Mouse (Mus musculus) forebrain, embryonic 14.5 days (tissue): Measurements from ENCODE around the gene Lrrc8d. TPM values are rescaled to one million over a fixed set of nuclear protein-coding genes. Genes with fewer than 3 reads are reported as not detected.

Experiments
- ATAC-seq: fragments of 200-750 bp; cut with Nextera tagmentation; 2 replicates; pipeline ENCODE4 v1.8.0; 2017; ENCODE audit warnings: mild to moderate bottlenecking, moderate library complexity
- DNase-seq: peaks from one replicate; pipeline ENCODE4 v3.0.0-alpha.2; 2015; ENCODE audit warnings: low spot score
- H3K27ac ChIP-seq: fragments of 300-500 bp; sonication (generic); 2 replicates; pipeline ENCODE4 v1.5.1; 2014; ENCODE audit warnings: low read depth, mild to moderate bottlenecking, control low read depth, low read length, moderate library complexity
- H3K27me3 ChIP-seq: fragments of 300-500 bp; sonication (generic); replicated peaks from 2 replicates; pipeline ENCODE4 v1.6.1; 2014; ENCODE audit warnings: low read length, control low read depth, mixed read lengths; ENCODE audit not compliant: control insufficient read depth, insufficient read depth
- H3K36me3 ChIP-seq: fragments of 300-500 bp; sonication (generic); 2 replicates; pipeline ENCODE4 v1.6.1; 2014; ENCODE audit warnings: low read length, control low read depth; ENCODE audit not compliant: control insufficient read depth, insufficient read depth
- H3K4me1 ChIP-seq: fragments of 300-500 bp; sonication (generic); 2 replicates; pipeline ENCODE4 v1.6.1; 2014; ENCODE audit warnings: antibody characterized with exemption, low read length, control low read depth; ENCODE audit not compliant: control insufficient read depth, insufficient read depth
- H3K4me2 ChIP-seq: fragments of 300-500 bp; sonication (generic); 2 replicates; pipeline ENCODE4 v1.6.1; 2014; ENCODE audit warnings: mild to moderate bottlenecking, control low read depth, low read length
- H3K4me3 ChIP-seq: fragments of 300-500 bp; sonication (generic); 2 replicates; pipeline ENCODE4 v1.5.1; 2014; ENCODE audit warnings: low read depth, low read length, control low read depth
- H3K9ac ChIP-seq: fragments of 300-500 bp; sonication (generic); 2 replicates; pipeline ENCODE4 v1.6.1; 2014; ENCODE audit warnings: mild to moderate bottlenecking, low read length, control low read depth, moderate library complexity
- H3K9me3 ChIP-seq: fragments of 300-500 bp; sonication (generic); replicated peaks from 2 replicates; pipeline ENCODE4 v1.6.1; 2016; ENCODE audit warnings: low read length, control low read depth, mixed read lengths; ENCODE audit not compliant: control insufficient read depth
- WGBS: fragments of 180-500 bp; shearing (Covaris S2); extraction: QIAGEN DNeasy Blood & Tissue Kit; methylation state at CpG from one replicate; pipeline ENCODE4 v1.1.7; 2014; 5-methylcytosine and 5-hydroxymethylcytosine counted together
- polyA plus RNA-seq: library from polyadenylated mRNA; unstranded; fragments of >200 nt; fragmentation: Nextera tagmentation; extraction: Ambion mirVana; gene quantifications from 2 replicates; pipeline ENCODE4 v1.2.1, GENCODE M21; 2014

Lrrc8d gene
- polyA plus RNA-seq, 1 experiment from 2014 or later, result 23.3 TPM

- peak; percentile 65; the same call in 1 of the 2 replicates for ATAC-seq
- Histone ChIP-seq H3K4me3 (no peak overlapping the region), H3K27ac (no peak overlapping the region)
Observed at GRCm38 (mm10) chr5:105817248-105817976, 117.6 kb downstream of the Lrrc8d start.

DNA sequence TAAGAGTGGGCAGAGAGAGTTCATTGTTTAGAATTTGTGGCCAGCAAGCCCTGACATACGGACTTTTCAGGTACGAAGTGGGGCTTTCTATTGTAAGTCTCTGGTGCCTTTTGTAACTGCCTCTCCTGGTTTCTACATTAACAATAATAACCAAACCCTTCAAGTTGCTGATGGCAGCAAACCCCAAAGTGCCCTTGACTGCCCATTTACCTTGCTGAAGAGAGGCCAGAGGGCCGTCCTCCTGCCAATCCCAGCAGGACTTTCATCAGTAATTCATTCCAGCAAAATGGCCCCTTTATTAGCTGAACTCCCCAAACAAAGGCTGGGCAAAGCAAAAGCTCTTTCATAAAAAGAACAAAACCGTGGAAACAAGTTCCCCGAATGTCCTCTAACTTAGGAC lies 118.6 kb downstream of the Lrrc8d start:
- Histone ChIP-seq H3K27ac (no peak overlapping the region; the same call in 1 of the 2 replicates), H3K9me3 (no peaks in the 10 kb centered on the region), H3K36me3 (peaks cover 19% of the 10 kb centered on the region), H3K4me3 (no peak overlapping the region), H3K9ac (no peak overlapping the region), H3K4me1 (peaks cover 20% of the 10 kb centered on the region), H3K4me2 (no peak overlapping the region), H3K27me3 (no peaks in the 10 kb centered on the region)
- 11% methylated on average over 5 of the region's 5 CpGs for WGBS
- DNase-seq, result no peak
- ATAC-seq, result no peak

More at GRCm38 (mm10) chr5:105817248-105817976, 117.6 kb downstream of the Lrrc8d start:
- Histone ChIP-seq H3K4me2 (no peak overlapping the region), H3K9ac (no peak overlapping the region), H3K4me1 (peaks cover 20% of the 10 kb centered on the region), H3K36me3 (peaks cover 29% of the 10 kb centered on the region), H3K9me3 (peaks cover 5% of the 10 kb centered on the region; the same call in 1 of the 2 replicates), H3K27me3 (no peaks in the 10 kb centered on the region)
- WGBS, result 57% methylated on average over 9 of the region's 9 CpGs
- DNase-seq, result peak; percentile 71

GRCm38 (mm10) chr5:105821390-105821789 lies 121.6 kb downstream of the Lrrc8d start:
- H3K27me3 ChIP-seq, result no peaks in the 10 kb centered on the region
- H3K9ac ChIP-seq, result no peak overlapping the region
- H3K4me3 ChIP-seq, result no peak overlapping the region
- no peaks in the 10 kb centered on the region for H3K9me3 ChIP-seq
- WGBS, result 93% methylated on average over 6 of the region's 6 CpGs
- DNase-seq, result no peak
- no peak for ATAC-seq
- no peaks in the 10 kb centered on the region for H3K36me3 ChIP-seq
- no peak overlapping the region for H3K4me2 ChIP-seq
- H3K27ac ChIP-seq, result no peak overlapping the region
- peaks cover 20% of the 10 kb centered on the region for H3K4me1 ChIP-seq

DNA sequence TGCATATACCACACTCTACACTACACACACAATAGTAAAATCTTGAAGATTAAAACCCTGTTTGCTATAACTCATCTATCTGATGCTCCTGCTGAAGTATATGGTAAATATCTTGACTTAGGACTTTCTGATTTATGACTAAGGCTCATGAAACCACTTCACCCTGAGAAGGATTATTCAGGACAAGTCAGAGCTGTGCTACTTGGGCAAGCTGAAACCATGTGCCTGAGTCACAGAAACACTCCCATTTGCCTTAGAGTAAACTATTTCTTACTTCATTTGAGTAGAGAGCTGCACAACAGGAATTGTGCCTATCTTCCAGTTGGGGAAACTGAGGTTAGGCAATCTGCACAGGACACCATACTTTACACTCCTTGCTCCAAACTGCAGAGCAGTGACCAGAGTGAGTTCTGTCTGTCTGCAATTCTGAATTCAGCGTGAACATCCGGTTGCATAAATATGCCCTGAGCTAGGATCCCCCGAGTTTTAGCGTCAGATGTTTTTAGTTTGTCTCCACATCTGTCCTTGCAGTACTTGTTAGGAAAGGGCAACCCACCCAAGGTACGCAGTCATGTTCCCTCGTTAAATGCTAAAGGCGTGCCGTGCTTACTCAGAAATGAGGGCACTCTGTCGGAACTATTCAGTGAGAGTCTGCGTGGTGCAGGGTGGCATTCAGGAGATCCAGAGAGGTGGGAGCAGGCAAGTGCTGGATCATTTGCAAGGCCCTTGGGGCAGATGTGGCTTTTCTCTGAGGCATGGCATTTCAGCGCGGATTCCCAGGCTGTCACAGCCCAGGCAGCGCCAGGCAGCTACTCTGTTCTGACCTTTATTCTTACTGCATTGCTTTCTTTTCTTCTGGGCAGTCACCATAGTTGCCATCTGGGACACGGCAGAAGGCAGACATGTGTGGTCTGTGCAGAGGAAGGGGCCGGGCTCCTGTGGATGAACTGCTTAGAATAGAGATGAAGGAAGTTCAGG lies 123.0 kb downstream of the Lrrc8d start:
- ATAC-seq, result peak; percentile 73
- H3K27me3 ChIP-seq, result no peaks in the 10 kb centered on the region
- H3K9ac ChIP-seq, result no peak overlapping the region
- no peaks in the 10 kb centered on the region for H3K36me3 ChIP-seq
- H3K9me3 ChIP-seq, result no peaks in the 10 kb centered on the region
- peak; percentile 31 for DNase-seq
- peaks cover 11% of the 10 kb centered on the region for H3K4me1 ChIP-seq
- no peak overlapping the region for H3K27ac ChIP-seq
- 40% methylated on average over 15 of the region's 15 CpGs for WGBS
- H3K4me3 ChIP-seq, result no peak overlapping the region
- no peak overlapping the region for H3K4me2 ChIP-seq

DNA sequence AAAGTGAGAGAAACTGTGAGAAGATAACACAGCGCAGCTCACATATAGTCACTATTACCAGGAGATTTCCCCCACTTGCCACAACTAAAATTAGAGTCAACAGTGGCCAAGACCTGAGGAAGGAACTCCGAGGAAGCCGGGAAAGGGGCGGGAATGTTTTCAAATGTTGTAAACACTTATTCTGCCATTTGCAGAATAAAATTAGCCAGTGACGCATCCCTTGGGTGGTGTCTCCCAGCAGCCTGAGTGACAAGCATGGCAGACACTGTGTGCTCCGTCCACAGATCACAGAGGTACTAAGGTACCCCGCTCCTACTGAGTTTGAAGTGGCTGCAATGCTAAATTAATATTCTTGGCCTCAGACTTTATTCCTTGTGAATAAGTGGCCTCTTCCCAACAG lies 124.5 kb downstream of the Lrrc8d start:
- Histone ChIP-seq H3K4me3 (no peak overlapping the region), H3K9ac (no peak overlapping the region), H3K4me2 (no peak overlapping the region), H3K4me1 (no peaks in the 10 kb centered on the region), H3K9me3 (no peaks in the 10 kb centered on the region), H3K27ac (no peak overlapping the region), H3K36me3 (no peaks in the 10 kb centered on the region), H3K27me3 (no peaks in the 10 kb centered on the region)
- no peak for ATAC-seq
- 85% methylated on average over 7 of the region's 7 CpGs for WGBS
- no peak for DNase-seq

- DNase-seq (no peak), ATAC-seq (no peak)
- WGBS, result 78% methylated on average over 4 of the region's 4 CpGs
- Histone ChIP-seq H3K4me2 (no peak overlapping the region), H3K4me3 (no peak overlapping the region), H3K27me3 (no peaks in the 10 kb centered on the region), H3K9ac (no peak overlapping the region), H3K9me3 (no peaks in the 10 kb centered on the region), H3K4me1 (no peaks in the 10 kb centered on the region), H3K36me3 (no peaks in the 10 kb centered on the region), H3K27ac (no peak overlapping the region)
Observed at GRCm38 (mm10) chr5:105824827-105825226, 125.1 kb downstream of the Lrrc8d start.

DNA sequence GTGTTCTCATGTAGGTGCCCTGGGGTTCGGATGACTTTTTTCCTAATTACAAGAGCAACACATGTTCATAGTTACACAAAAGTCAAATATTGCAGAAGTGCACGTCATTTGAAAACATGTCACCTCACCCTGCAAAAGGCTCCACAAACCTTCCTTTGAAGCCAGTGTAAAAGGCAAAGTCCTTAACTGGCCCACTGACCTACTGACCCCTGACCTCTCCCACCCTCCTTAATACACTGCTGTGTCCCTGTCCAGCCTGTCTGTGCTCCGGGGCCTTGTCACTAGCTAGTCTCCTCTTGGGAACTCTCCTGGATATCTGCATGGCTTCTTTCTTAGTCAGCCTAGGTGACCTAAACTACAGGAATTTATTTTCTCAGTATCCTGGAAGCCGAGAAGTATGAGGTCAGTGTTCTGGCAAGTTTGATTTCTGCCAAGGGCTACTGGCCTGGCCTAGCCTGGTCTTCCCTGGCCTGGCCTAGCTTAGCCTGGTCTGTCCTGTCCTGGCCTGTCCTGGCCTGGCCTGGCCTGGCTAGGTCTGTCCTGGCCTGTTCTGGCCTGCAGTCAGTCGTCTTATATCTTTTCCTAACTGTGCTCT lies 127.2 kb downstream of the Lrrc8d start:
- WGBS, result 78% methylated on average over 5 of the region's 5 CpGs
- DNase-seq (no peak), ATAC-seq (no peak)
- no peak overlapping the region for H3K9ac ChIP-seq
- no peak overlapping the region for H3K27ac ChIP-seq
- H3K4me1 ChIP-seq, result no peaks in the 10 kb centered on the region
- no peak overlapping the region for H3K4me3 ChIP-seq
- H3K36me3 ChIP-seq, result no peaks in the 10 kb centered on the region
- no peaks in the 10 kb centered on the region for H3K27me3 ChIP-seq
- no peak overlapping the region for H3K4me2 ChIP-seq
- no peaks in the 10 kb centered on the region for H3K9me3 ChIP-seq

- Histone ChIP-seq H3K9ac (no peak overlapping the region), H3K27ac (no peak overlapping the region), H3K4me3 (no peak overlapping the region), H3K4me1 (no peaks in the 10 kb centered on the region), H3K36me3 (no peaks in the 10 kb centered on the region), H3K9me3 (no peaks in the 10 kb centered on the region), H3K4me2 (no peak overlapping the region), H3K27me3 (no peaks in the 10 kb centered on the region)
- ATAC-seq (no peak), DNase-seq (no peak)
- WGBS, result 91% methylated on average over 3 of the region's 3 CpGs
Observed at GRCm38 (mm10) chr5:105828050-105828449, 128.3 kb downstream of the Lrrc8d start.
